ENCODE assay signal across 8 mouse cellular contexts in the genomic region with DNA sequence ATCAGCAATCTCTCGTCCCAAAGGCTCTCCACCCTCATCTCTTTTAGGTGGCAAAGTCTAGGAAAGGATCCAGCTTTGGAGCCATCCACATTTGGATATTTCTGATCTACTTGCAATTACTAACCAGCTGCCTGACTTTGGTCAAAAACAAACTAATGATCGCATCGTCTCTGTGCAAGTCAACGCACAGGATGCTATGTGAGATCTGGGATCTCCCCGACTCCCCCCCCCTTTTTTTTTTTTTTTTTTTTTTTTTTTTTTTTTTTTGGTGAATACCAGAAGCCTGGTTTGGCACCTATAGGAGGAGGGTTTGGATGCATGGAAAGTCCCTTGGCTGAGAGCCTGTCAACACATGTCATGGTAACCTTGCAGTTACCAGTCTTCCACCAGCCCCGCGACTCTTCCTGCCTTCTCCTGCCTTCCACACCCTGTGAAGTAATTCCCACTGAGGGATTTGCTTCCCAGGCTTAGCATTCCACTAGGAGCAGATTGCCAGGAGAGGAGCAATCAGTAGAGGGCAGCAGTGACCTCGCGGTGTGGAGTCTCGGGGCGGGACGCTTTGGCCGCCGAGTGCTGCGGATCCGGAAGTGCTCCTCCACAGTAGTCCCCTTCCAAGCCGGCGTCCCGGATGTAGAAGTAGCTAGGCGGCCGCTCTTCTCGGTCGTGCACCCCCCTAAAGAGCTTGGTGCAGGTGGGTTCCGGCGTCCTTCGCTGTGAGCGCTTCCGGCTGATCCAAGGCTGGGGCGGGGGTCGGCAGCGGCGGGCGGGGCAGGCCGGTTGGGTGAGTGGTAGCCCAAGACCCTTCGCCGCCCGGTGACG. TPM values are rescaled to one million over a fixed set of nuclear protein-coding genes. Genes with fewer than 3 reads are reported as not detected.
DNase-seq lines count a peak whose midpoint lies in the region; ATAC-seq lines count a peak whose summit lies in the region.

A gene (plus strand): TSS at position 598 of the 819 bp plus-strand sequence.

- WGBS in heart, embryonic 14.5 days = 3% methylated on average over 38 of the region's 38 CpGs
- WGBS in liver, embryonic 13.5 days (ENCODE audit: insufficient replicate concordance) = 5% methylated on average over 38 of the region's 38 CpGs
- 2% methylated on average over 38 of the region's 38 CpGs for WGBS in stomach, embryonic 16.5 days

- peak; percentile 74 for DNase-seq in c-Kit-negative CD71-positive TER-119-positive erythroid progenitor cells, embryonic 14.5 days (ENCODE audit: low read depth, low spot score)
- DNase-seq in fibroblast of lung, adult 2 months (ENCODE audit: low read depth) = peak; percentile 91
- peak; percentile 97 for DNase-seq in kidney, postnatal 14 days
- DNase-seq in liver, embryonic 13.5 days = peak; percentile 84
- peak; percentile 92 for DNase-seq in neural tube, embryonic 10.5 days (ENCODE audit: extremely low spot score, low spot score)

- peak; percentile 93 for ATAC-seq in CD4-positive, CD25-positive, alpha-beta regulatory T cell, adult 4 months
- ATAC-seq in heart, embryonic 14.5 days (ENCODE audit: insufficient number of reproducible peaks, insufficient read depth, low FRiP score, low read depth) = peak; percentile 97
- ATAC-seq in liver, embryonic 13.5 days (ENCODE audit: low read depth) = peak; percentile 98
- ATAC-seq in stomach, embryonic 16.5 days (ENCODE audit: insufficient read depth, low FRiP score) = peak; percentile 98

- peak within 1 kb of the TSS; percentile 79 to 80 for H3K4me3 ChIP-seq in heart, embryonic 14.5 days (ENCODE audit: control insufficient read depth in 1 of 2, insufficient read depth in 1 of 2, low read depth in 1 of 2, low read length in 2 of 2)
- peak within 1 kb of the TSS; percentile 72 for H3K4me3 ChIP-seq in liver, embryonic 13.5 days (replicated peaks)
- H3K4me3 ChIP-seq in stomach, embryonic 16.5 days (replicated peaks; ENCODE audit: low read length) = peak within 1 kb of the TSS; percentile 81

- no peaks in the 10 kb centered on the region for H3K9me3 ChIP-seq in heart, embryonic 14.5 days (ENCODE audit: control insufficient read depth, low read length)
- H3K9me3 ChIP-seq in liver, embryonic 13.5 days (replicated peaks) = no peaks in the 10 kb centered on the region
- no peaks in the 10 kb centered on the region for H3K9me3 ChIP-seq in stomach, embryonic 16.5 days (replicated peaks; ENCODE audit: control insufficient read depth, low read length)

- peak within 1 kb of the TSS; percentile 75 for H3K4me2 ChIP-seq in heart, embryonic 14.5 days (ENCODE audit: low read length)
- peak within 1 kb of the TSS; percentile 66 for H3K4me2 ChIP-seq in liver, embryonic 13.5 days
- peak within 1 kb of the TSS; percentile 78 for H3K4me2 ChIP-seq in stomach, embryonic 16.5 days (ENCODE audit: low read depth, low read length)

- H3K27me3 ChIP-seq in heart, embryonic 14.5 days (ENCODE audit: control insufficient read depth, insufficient read depth, low read length) = no peaks in the 10 kb centered on the region
- peaks cover 7% of the 10 kb centered on the region; the same call in 1 of the 2 replicates for H3K27me3 ChIP-seq in liver, embryonic 13.5 days
- H3K27me3 ChIP-seq in stomach, embryonic 16.5 days (ENCODE audit: control insufficient read depth, insufficient read depth, low read length) = no peaks in the 10 kb centered on the region

- H3K9ac ChIP-seq in heart, embryonic 14.5 days (ENCODE audit: low read length) = peak within 1 kb of the TSS; percentile 89
- peak within 1 kb of the TSS; percentile 85 for H3K9ac ChIP-seq in liver, embryonic 13.5 days
- H3K9ac ChIP-seq in stomach, embryonic 16.5 days (ENCODE audit: low read length) = peak within 1 kb of the TSS; percentile 91

- H3K27ac ChIP-seq in heart, embryonic 14.5 days (replicated peaks in 1 of 2; ENCODE audit: control insufficient read depth in 1 of 2, insufficient read depth in 1 of 2, low read depth in 2 of 2, low read length in 2 of 2) = peak within 1 kb of the TSS; percentile 78 to 84
- peak within 1 kb of the TSS; percentile 67 for H3K27ac ChIP-seq in liver, embryonic 13.5 days
- peak within 1 kb of the TSS; percentile 85 for H3K27ac ChIP-seq in stomach, embryonic 16.5 days (ENCODE audit: low read length)

- H3K36me3 ChIP-seq in heart, embryonic 14.5 days (ENCODE audit: control insufficient read depth, insufficient read depth, low read length) = peaks cover 11% of the 10 kb centered on the region; the same call in 1 of the 2 replicates
- H3K36me3 ChIP-seq in liver, embryonic 13.5 days = peaks cover 10% of the 10 kb centered on the region
- H3K36me3 ChIP-seq in stomach, embryonic 16.5 days (ENCODE audit: control insufficient read depth, insufficient read depth, low read length) = no peaks in the 10 kb centered on the region

- H3K4me1 ChIP-seq in heart, embryonic 14.5 days (ENCODE audit: control insufficient read depth in 2 of 2, insufficient read depth in 2 of 2, low read length in 2 of 2) = peaks cover 0 to 8% of the 10 kb centered on the region in 2 experiments; a peak in 1 of 4 replicates
- peaks cover 23% of the 10 kb centered on the region for H3K4me1 ChIP-seq in liver, embryonic 13.5 days (replicated peaks)
- H3K4me1 ChIP-seq in stomach, embryonic 16.5 days (ENCODE audit: control insufficient read depth, insufficient read depth, low read length) = peaks cover 12% of the 10 kb centered on the region; the same call in 1 of the 2 replicates

RNA-seq across cellular contexts. Expression of the gene that starts here (rescaled TPM):
- 10 to 100 TPM; 26.7 to 28.0 TPM for polyA plus RNA-seq in CD4-positive, CD25-positive, alpha-beta regulatory T cell, adult 4 months (2017; shearing (Covaris generic))
- polyA plus RNA-seq in heart, embryonic 14.5 days (2014; fragmentation: Nextera tagmentation; extraction: Ambion mirVana) = 24.8 and 33.1 TPM in 2 replicates
- polyA plus RNA-seq in liver, embryonic 13.5 days (2015; fragmentation: Nextera tagmentation; extraction: Ambion mirVana) = 11.9 and 13.5 TPM in 2 replicates
- 36.3 and 39.7 TPM in 2 replicates for polyA plus RNA-seq in stomach, embryonic 16.5 days (2015; fragmentation: Nextera tagmentation; extraction: Ambion mirVana)

Comparison
In these comparisons a context has a peak if more than half of its experiments do, and no peak if none do; other contexts are left out.
1. Peak in every context shown above with its lines: DNase-seq, ATAC-seq, H3K4me3 ChIP-seq and H3K27ac ChIP-seq.